Mouse (Mus musculus) natural killer cell, adult 2 months (primary cell): Measurements from ENCODE around the gene Adsl.

Experiments
- DNase-seq, 2 experiments: peaks; one replicate each; pipeline ENCODE4 v3.0.0; 2022; ENCODE audit warnings: low spot score in 2 of 2

Gene Adsl

GRCm38 (mm10) chr15:81006127-81006735 lies 57.9 kb downstream of the Adsl start:
- DNase-seq = no peak

- DNase-seq = no peak
Observed at GRCm38 (mm10) chr15:81007339-81007738, 59.0 kb downstream of the Adsl start.

- DNase-seq = no peak
Observed at GRCm38 (mm10) chr15:81007905-81008304, 59.6 kb downstream of the Adsl start.

GRCm38 (mm10) chr15:81008689-81009123 lies 60.4 kb downstream of the Adsl start:
- no peak for DNase-seq

GRCm38 (mm10) chr15:81010114-81010513 lies 61.8 kb downstream of the Adsl start:
- DNase-seq = no peak

GRCm38 (mm10) chr15:81011523-81011922 lies 63.2 kb downstream of the Adsl start:
- no peak for DNase-seq

- no peak for DNase-seq
Observed at GRCm38 (mm10) chr15:81012359-81012758, 64.1 kb downstream of the Adsl start.

- DNase-seq = no peak
Observed at GRCm38 (mm10) chr15:81013186-81013585, 64.9 kb downstream of the Adsl start.

GRCm38 (mm10) chr15:81015068-81015744 lies 66.9 kb downstream of the Adsl start:
- DNase-seq = no peak

GRCm38 (mm10) chr15:81016488-81016887 lies 68.2 kb downstream of the Adsl start:
- no peak for DNase-seq

- DNase-seq = no peak
Observed at GRCm38 (mm10) chr15:81017308-81017707, 69.0 kb downstream of the Adsl start.
